Mouse (Mus musculus) spleen, adult 2 months (tissue): Measurements from ENCODE around the gene Oxa1l.

ENCODE experiments used
- CTCF ChIP-seq: fragments of 200-500 bp; IDR thresholded peaks from 2 replicates; pipeline ENCODE4 v1.5.1; 2011; ENCODE audit warnings: mild to moderate bottlenecking, inconsistent platforms; ENCODE audit not compliant: insufficient read depth, insufficient read length, insufficient replicate concordance; ENCODE audit errors: extremely low read depth
- POLR2A ChIP-seq: fragments of 200-500 bp; IDR thresholded peaks from 2 replicates; pipeline ENCODE4 v1.6.1; 2011; ENCODE audit warnings: low read depth, low read length, inconsistent platforms

- TF ChIP-seq CTCF = no peak
- TF ChIP-seq POLR2A = no peak
Measured at GRCm38 (mm10) chr14:54340836-54341235, 19.8 kb upstream of the Oxa1l start.
